Mouse (Mus musculus) E14TG2a.4 (cell line): ENCODE measurements at regions not wholly inside any gene's neighbourhood (a gene's known extent, or its start where the extent isn't known, plus 50 kb on each side); places are given as distances from the start of the nearest gene placed in this dataset.

Source experiments
- H3K27me3 ChIP-seq: 2 replicates; pipeline ENCODE4 v1.6.1; 2014; ENCODE audit warnings: low read length, control low read depth; ENCODE audit not compliant: insufficient read depth
- H3K36me3 ChIP-seq: 2 replicates; pipeline ENCODE4 v1.6.1; 2014; ENCODE audit warnings: low read length, control low read depth; ENCODE audit not compliant: insufficient read depth
- H3K4me1 ChIP-seq: replicated peaks from 2 replicates; pipeline ENCODE4 v1.6.1; 2014; ENCODE audit warnings: low read depth, low read length, control low read depth
- H3K4me3 ChIP-seq: replicated peaks from 2 replicates; pipeline ENCODE4 v1.5.1; 2014; ENCODE audit warnings: mild to moderate bottlenecking, low read length
- H3K9me3 ChIP-seq: 2 replicates; pipeline ENCODE4 v1.6.1; 2014; ENCODE audit warnings: low read length, control low read depth
- CTCF ChIP-seq: conservative IDR thresholded peaks from 2 replicates; pipeline ENCODE4 v1.5.1; 2014; ENCODE audit warnings: low read length
- NANOG ChIP-seq: IDR thresholded peaks from 2 replicates; pipeline ENCODE4 v1.6.1; 2014; ENCODE audit warnings: borderline replicate concordance, low read length, mixed read lengths
- POU5F1 ChIP-seq: IDR thresholded peaks from 2 replicates; pipeline ENCODE4 v1.6.1; 2014; ENCODE audit warnings: low read length, borderline replicate concordance

- H3K27me3 ChIP-seq = no peaks in the 10 kb centered on the region
- no peak for TF ChIP-seq NANOG
- TF ChIP-seq POU5F1 = no peak
- TF ChIP-seq CTCF = no peak
- no peak overlapping the region for H3K4me3 ChIP-seq
- H3K9me3 ChIP-seq = no peaks in the 10 kb centered on the region
- H3K4me1 ChIP-seq = no peaks in the 10 kb centered on the region
- no peaks in the 10 kb centered on the region for H3K36me3 ChIP-seq
Observed at GRCm38 (mm10) chr10:102762378-102762777, 250.4 kb downstream of the Rassf9 start.

DNA sequence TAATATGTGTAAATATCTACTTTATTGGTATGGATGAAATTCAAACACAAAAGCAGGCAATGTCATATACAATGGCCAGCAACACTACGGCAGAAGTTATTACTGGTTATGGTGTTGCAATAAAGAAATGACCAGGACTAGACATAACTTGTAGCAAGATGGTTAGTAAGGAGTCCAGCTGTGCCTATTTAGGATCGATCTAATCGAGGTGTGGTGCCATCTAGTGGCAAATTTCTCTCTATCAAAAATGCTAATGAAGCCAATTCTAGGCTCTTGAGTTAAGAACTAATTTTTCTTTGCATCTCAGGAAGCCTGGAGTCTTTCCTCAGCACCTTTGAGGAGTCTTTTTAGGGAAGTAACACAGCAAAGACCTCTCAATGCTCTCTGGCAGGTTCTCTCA is 223.2 kb downstream of the Rassf9 start:
- H3K9me3 ChIP-seq = no peaks in the 10 kb centered on the region
- no peaks in the 10 kb centered on the region for H3K4me1 ChIP-seq
- TF ChIP-seq POU5F1 (no peak), CTCF (no peak; the same call in 1 of the 2 replicates), NANOG (no peak)
- H3K27me3 ChIP-seq = no peaks in the 10 kb centered on the region
- no peaks in the 10 kb centered on the region for H3K36me3 ChIP-seq
- H3K4me3 ChIP-seq = no peak overlapping the region

- no peaks in the 10 kb centered on the region for H3K9me3 ChIP-seq
- no peaks in the 10 kb centered on the region for H3K4me1 ChIP-seq
- no peaks in the 10 kb centered on the region for H3K27me3 ChIP-seq
- TF ChIP-seq CTCF (no peak), POU5F1 (no peak), NANOG (no peak)
- H3K4me3 ChIP-seq = no peak overlapping the region
- no peaks in the 10 kb centered on the region for H3K36me3 ChIP-seq
Observed at GRCm38 (mm10) chr10:102732420-102732819, 220.4 kb downstream of the Rassf9 start.

- Histone ChIP-seq H3K9me3 (no peaks in the 10 kb centered on the region), H3K4me1 (no peaks in the 10 kb centered on the region), H3K27me3 (no peaks in the 10 kb centered on the region), H3K36me3 (no peaks in the 10 kb centered on the region), H3K4me3 (no peak overlapping the region)
- TF ChIP-seq POU5F1 (no peak), CTCF (no peak), NANOG (no peak)
Observed at GRCm38 (mm10) chr10:102712263-102712662, 200.2 kb downstream of the Rassf9 start.

DNA sequence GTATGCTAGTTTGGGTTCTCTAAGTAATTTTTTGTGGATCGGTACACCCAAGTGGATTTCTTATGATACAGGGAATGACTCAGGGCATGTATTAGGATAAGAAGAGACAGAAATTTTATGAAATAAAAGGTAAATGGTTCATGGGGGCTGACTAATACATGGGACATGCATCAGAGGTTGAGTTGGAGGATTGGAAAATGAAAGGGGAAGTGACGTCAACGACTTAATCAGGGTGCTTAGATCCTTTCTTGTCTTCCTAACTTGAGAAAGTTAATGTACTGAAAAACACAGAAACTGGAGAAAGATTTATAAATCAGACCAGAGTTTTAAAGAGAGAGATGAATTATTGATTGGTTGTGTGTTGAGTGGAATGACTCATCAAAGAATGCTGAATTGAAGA is 193.8 kb downstream of the Rassf9 start:
- Histone ChIP-seq H3K4me3 (no peak overlapping the region), H3K9me3 (no peaks in the 10 kb centered on the region), H3K4me1 (no peaks in the 10 kb centered on the region), H3K27me3 (no peaks in the 10 kb centered on the region), H3K36me3 (no peaks in the 10 kb centered on the region)
- TF ChIP-seq NANOG (no peak), CTCF (no peak), POU5F1 (no peak)

GRCm38 (mm10) chr10:102694810-102695209 is 182.8 kb downstream of the Rassf9 start:
- no peak overlapping the region for H3K4me3 ChIP-seq
- H3K27me3 ChIP-seq = no peaks in the 10 kb centered on the region
- no peaks in the 10 kb centered on the region for H3K4me1 ChIP-seq
- TF ChIP-seq NANOG (no peak), CTCF (no peak), POU5F1 (no peak)
- H3K9me3 ChIP-seq = no peaks in the 10 kb centered on the region
- H3K36me3 ChIP-seq = no peaks in the 10 kb centered on the region

DNA sequence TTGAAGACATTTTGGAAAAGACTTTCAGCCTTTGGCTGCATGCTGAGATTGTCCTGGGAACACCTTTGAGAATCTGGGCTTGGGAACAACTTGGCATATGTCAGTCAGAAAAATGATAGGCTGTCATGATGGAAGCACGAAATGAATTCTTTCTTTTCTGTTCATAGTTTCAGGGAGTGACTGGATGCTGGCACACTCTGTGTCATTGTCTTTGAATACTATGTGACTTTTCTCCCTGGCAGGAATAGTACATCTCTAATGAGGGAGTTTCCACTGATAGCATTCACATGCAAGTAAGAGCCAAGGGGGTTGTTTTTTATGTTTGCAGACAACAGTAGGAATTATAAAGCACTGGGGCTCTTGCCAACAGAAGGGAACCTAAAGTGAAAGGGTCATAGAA is 177.9 kb downstream of the Rassf9 start:
- no peaks in the 10 kb centered on the region for H3K36me3 ChIP-seq
- no peaks in the 10 kb centered on the region for H3K9me3 ChIP-seq
- no peaks in the 10 kb centered on the region for H3K4me1 ChIP-seq
- H3K27me3 ChIP-seq = no peaks in the 10 kb centered on the region
- no peak overlapping the region for H3K4me3 ChIP-seq
- TF ChIP-seq NANOG = no peak
- no peak for TF ChIP-seq CTCF
- no peak for TF ChIP-seq POU5F1

DNA sequence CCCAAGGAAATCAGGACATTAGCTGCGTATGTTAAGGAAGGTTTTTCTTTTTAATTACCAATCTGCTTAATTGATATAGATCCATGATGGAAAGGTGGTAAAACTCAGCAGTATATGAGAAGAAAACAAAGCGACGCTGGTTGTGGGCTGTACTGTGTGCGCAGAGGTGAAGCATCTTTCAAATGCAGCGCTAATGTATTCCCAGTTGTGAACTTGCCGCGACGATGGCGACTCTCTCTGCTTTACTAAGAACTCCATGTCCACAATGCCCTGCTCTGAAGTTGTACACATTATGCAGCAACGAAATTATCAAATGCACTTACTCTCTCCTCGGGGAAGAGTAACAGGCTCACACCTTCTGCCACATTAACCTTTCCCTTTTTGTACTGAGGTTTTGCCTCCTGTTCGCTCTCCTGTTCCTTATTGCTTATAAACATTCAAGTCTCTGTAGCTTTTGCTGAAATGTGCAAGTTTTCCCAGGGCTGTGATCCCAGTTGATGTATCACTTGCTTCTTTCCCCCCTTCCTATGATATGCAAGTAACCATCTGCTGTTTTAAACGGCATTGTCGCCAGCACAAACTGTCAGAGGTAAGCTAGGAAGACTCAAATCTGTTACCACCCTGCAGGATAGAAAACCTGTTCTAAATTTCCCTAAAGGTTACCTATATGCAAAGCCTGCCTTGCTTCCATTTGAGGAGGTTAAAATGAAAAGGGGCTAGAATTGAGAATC is 174.8 kb downstream of the Rassf9 start:
- Histone ChIP-seq H3K4me3 (no peak overlapping the region), H3K9me3 (no peaks in the 10 kb centered on the region), H3K4me1 (no peaks in the 10 kb centered on the region), H3K36me3 (no peaks in the 10 kb centered on the region), H3K27me3 (no peaks in the 10 kb centered on the region)
- TF ChIP-seq CTCF (no peak), POU5F1 (no peak), NANOG (no peak)

GRCm38 (mm10) chr10:102685833-102686434 is 173.9 kb downstream of the Rassf9 start:
- Histone ChIP-seq H3K9me3 (no peaks in the 10 kb centered on the region), H3K27me3 (no peaks in the 10 kb centered on the region), H3K4me3 (no peak overlapping the region), H3K36me3 (no peaks in the 10 kb centered on the region), H3K4me1 (no peaks in the 10 kb centered on the region)
- no peak for TF ChIP-seq CTCF
- no peak for TF ChIP-seq POU5F1
- TF ChIP-seq NANOG = no peak
